Mouse (Mus musculus): ENCODE measurements around the gene Alcam. TPM values are rescaled to one million over a fixed set of nuclear protein-coding genes. Genes with fewer than 3 reads are reported as not detected.

Gene Alcam
- total RNA-seq, 2 experiments from 2014 or later = 0.41 to 0.97 TPM

GRCm38 (mm10) chr16:52368521-52368920, 85.4 kb downstream of the Alcam start:
- no peak for DNase-seq (ENCODE audit: low spot score)

- no peak for DNase-seq (ENCODE audit: low spot score)
Measured at GRCm38 (mm10) chr16:52366915-52367314, 87.0 kb downstream of the Alcam start.

GRCm38 (mm10) chr16:52363944-52364511, 89.8 kb downstream of the Alcam start:
- no peak for DNase-seq (ENCODE audit: low spot score)

GRCm38 (mm10) chr16:52343467-52344033, 110.3 kb downstream of the Alcam start:
- no peak for DNase-seq (ENCODE audit: low spot score)

- DNase-seq (ENCODE audit: low spot score) = no peak
Measured at GRCm38 (mm10) chr16:52342694-52343466, 111.0 kb downstream of the Alcam start.

- no peak for DNase-seq (ENCODE audit: low spot score)
Measured at GRCm38 (mm10) chr16:52334084-52334483, 119.8 kb downstream of the Alcam start.

GRCm38 (mm10) chr16:52333631-52334030, 120.2 kb downstream of the Alcam start:
- no peak for DNase-seq (ENCODE audit: low spot score)

GRCm38 (mm10) chr16:52331341-52331830, 122.5 kb downstream of the Alcam start:
- DNase-seq (ENCODE audit: low spot score) = no peak

GRCm38 (mm10) chr16:52329420-52329819, 124.5 kb downstream of the Alcam start:
- no peak for DNase-seq (ENCODE audit: low spot score)

GRCm38 (mm10) chr16:52319229-52319628, 134.6 kb downstream of the Alcam start:
- no peak for DNase-seq (ENCODE audit: low spot score)

GRCm38 (mm10) chr16:52311073-52311472, 142.8 kb downstream of the Alcam start:
- DNase-seq (ENCODE audit: low spot score) = peak; percentile 42

GRCm38 (mm10) chr16:52307016-52307415, 146.9 kb downstream of the Alcam start:
- no peak for DNase-seq (ENCODE audit: low spot score)

GRCm38 (mm10) chr16:52303532-52303902, 150.4 kb downstream of the Alcam start:
- DNase-seq (ENCODE audit: low spot score) = no peak

GRCm38 (mm10) chr16:52302790-52303531, 150.9 kb downstream of the Alcam start:
- no peak for DNase-seq (ENCODE audit: low spot score)

GRCm38 (mm10) chr16:52301730-52302129, 152.1 kb downstream of the Alcam start:
- DNase-seq (ENCODE audit: low spot score) = no peak

GRCm38 (mm10) chr16:52296376-52296775, 157.5 kb downstream of the Alcam start:
- no peak for DNase-seq (ENCODE audit: low spot score)

GRCm38 (mm10) chr16:52295535-52295934, 158.3 kb downstream of the Alcam start:
- no peak for DNase-seq (ENCODE audit: low spot score)

- DNase-seq (ENCODE audit: low spot score) = no peak
Measured at GRCm38 (mm10) chr16:52292440-52293048, 161.3 kb downstream of the Alcam start.

GRCm38 (mm10) chr16:52280186-52280585, 173.7 kb downstream of the Alcam start:
- no peak for DNase-seq (ENCODE audit: low spot score)

GRCm38 (mm10) chr16:52265066-52265465, 188.8 kb downstream of the Alcam start:
- DNase-seq (ENCODE audit: low spot score) = no peak

- DNase-seq (ENCODE audit: low spot score) = no peak
Measured at GRCm38 (mm10) chr16:52263751-52264150, 190.1 kb downstream of the Alcam start.

GRCm38 (mm10) chr16:52262582-52262981, 191.3 kb downstream of the Alcam start:
- no peak for DNase-seq (ENCODE audit: low spot score)
